Mouse (Mus musculus) small intestine, adult 2 months (tissue): ENCODE measurements around the gene St6galnac3.

Experiments used
- CTCF ChIP-seq: fragments of 200-500 bp; IDR thresholded peaks from 2 replicates; pipeline ENCODE4 v1.5.1; 2012; ENCODE audit warnings: low read depth, mild to moderate bottlenecking, control low read depth, inconsistent platforms, low read length, moderate library complexity, mixed read lengths; ENCODE audit not compliant: insufficient replicate concordance, insufficient read length; ENCODE audit errors: extremely low read depth
- POLR2A ChIP-seq: fragments of 200-500 bp; IDR thresholded peaks from 2 replicates; pipeline ENCODE4 v1.6.1; 2012; ENCODE audit warnings: low read depth, mild to moderate bottlenecking, control low read depth, inconsistent platforms, low read length, moderate library complexity

DNA sequence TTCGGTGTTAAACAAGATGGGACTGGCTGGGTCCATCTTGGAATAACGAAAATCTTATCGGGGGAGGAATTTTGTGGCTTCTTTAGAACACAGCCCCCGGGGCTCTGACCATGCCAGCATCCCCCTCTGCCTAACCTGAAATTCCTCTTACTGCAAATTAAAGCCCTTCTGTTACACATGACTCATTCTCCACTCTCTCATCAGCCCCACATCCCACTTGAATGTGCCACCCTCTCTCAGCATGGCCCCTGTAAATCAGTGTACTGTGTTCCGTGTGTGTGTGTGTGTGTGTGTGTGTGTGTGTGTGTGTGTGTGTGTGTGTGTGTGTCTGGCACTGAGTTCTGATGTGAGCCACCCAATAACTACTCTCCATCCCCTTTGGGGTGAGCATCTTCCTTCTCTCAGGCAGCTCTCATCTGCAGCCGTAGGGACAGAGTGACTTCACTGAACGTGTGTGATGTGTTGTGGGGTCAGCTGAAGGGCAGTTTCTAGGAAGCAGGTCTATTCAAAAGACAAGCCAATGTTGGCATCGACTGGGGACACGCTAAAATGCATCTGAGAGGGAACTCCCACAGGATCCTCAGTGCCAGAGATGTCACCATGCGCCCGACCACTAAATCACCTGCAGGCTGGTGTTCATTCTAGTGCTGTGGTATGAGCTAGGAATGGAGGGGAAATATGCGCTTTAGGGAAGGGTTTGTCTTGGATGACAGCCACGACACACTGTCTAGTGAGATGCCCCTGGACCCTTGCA lies 11.0 kb upstream of the St6galnac3 start:
- no peak for TF ChIP-seq CTCF
- TF ChIP-seq POLR2A: no peak
